Mouse (Mus musculus) adrenal gland, postnatal 36 days (tissue): ENCODE measurements around the gene Fzd7. TPM values are rescaled to one million over a fixed set of nuclear protein-coding genes. Genes with fewer than 3 reads are reported as not detected.
A peak's percentile ranks its signal among the peaks of the same experiment; 100 is the strongest.

Source experiments
- DNase-seq, 2 experiments: peaks; one replicate each; pipeline ENCODE4 v3.0.0; 2021; ENCODE audit warnings: mixed read lengths in 1 of 2
- total RNA-seq, 2 experiments: library from RNA; stranded (reverse); gene quantifications; 2 replicates each; pipeline ENCODE4 v1.2.3; 2021

Gene Fzd7
- total RNA-seq, 2 experiments from 2014 or later, result 11.2 to 17.7 TPM

DNA sequence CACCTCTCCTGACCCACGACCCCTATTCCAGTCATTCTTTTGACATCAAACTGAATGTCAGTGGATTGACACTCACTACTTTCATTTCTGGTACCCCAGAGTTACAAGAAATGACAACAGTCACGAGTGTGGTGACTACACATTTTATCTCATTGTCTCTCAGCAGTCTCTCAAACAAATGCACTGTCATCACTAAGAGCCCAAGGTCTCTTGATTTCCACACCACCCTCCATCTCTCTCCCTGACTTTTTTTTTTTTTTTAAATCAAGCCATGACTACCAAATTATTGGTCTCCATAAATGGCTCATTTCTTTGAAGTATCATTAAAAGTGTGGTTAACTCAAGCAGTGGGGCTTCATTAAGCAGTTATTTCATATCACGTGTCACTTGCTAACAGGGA, 17.1 kb downstream of the Fzd7 start:
- no peak for DNase-seq

DNA sequence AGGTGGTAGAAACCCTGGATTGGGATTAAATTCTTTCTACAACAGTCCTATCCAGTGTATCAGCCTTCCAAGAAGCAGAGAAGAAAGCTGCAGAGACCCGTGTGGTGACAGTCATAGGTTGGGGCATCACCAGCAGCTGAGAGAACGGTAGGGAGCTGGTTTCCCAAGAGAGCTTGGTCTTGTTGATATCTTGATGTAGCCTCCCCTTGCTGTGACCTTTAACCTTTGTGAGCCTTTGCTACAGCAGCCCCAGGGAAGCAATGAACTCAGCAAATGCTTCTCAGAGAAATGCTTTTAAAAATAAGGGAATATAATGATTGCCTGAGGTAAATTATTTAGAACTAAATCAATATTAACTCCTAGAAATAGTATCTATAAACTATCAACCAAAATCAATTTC, 20.1 kb downstream of the Fzd7 start:
- no peak for DNase-seq

DNA sequence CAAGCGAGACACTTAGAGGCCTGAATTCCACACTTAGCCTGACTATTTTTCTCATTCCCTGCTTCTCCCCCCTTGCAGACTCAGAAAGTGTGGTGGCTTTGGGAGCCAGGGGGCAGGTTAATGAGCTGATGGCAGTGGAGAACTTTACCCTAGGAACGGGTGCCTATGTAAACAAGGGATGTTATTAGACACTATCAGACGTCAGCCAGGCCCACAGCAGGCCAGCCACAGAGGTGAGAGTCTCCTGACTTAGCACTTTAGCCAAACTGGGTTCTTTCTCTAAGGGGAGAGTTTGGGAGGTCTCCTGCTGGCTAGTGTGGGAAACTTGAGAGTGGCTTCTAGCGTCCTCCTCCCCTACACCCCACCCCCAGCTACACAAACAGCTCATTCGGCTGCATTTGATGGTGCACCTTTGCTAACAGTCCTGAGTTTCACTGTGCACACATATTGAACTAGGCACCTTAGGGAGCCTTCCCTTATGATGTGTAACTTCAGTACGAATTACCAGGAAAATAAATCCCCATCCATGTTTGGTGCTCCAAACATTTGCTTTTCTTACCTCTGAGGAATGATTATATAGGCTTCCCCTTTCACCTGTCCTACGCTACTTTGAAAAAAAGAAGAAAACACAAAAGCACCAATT, 21.6 kb downstream of the Fzd7 start:
- no peak for DNase-seq

DNA sequence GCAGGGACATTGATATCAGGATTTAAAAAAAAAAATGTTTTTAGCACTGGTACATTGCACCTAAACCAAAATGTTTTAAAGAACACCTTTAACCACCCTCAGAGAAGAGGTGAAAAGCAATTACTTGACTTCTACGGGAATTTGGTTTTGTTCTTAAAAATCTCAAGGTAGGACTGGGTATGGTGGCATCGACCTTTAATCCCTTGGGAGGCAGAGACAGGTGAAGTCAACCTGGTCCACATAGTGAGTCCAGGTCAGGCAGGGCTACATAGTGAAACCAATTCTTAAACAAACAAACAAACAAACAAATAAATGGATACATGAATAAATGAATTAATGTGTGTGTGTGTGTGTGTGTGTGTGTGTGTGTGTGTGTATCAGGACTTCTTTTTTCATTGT, 22.1 kb downstream of the Fzd7 start:
- no peak for DNase-seq

DNA sequence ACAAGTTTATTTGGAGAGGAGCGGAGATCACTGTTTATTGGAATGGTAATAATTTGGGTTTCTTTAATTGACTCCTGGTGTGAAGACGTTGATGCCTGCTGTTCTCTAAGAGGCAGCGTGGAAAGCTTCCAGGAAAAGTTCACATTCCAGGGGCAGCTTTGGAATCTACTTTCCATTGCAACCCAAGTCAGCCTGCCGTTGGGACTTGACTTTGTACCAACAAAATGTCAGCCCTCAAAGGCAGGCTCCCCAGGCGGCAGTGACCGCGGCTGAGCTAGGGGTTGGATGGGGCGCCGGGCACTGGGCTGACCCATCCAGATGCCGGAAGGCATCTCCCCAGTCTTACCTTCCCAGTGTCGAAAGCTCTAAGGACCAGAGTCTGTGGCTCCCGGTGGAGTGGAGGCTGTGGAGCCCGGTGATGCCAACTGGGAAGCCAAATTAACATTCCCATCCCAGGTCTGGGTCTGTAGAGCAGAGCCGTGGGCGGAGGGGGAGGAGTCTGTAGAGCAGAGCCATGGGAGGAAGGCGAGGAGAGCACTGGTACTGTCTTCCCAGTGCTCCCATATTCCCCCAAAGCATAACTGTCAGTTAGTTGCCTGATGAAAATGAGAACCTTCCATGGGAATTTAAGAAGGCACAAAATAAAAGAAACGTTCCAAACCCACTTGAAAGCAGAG, 26.4 kb downstream of the Fzd7 start:
- no peak for DNase-seq

DNA sequence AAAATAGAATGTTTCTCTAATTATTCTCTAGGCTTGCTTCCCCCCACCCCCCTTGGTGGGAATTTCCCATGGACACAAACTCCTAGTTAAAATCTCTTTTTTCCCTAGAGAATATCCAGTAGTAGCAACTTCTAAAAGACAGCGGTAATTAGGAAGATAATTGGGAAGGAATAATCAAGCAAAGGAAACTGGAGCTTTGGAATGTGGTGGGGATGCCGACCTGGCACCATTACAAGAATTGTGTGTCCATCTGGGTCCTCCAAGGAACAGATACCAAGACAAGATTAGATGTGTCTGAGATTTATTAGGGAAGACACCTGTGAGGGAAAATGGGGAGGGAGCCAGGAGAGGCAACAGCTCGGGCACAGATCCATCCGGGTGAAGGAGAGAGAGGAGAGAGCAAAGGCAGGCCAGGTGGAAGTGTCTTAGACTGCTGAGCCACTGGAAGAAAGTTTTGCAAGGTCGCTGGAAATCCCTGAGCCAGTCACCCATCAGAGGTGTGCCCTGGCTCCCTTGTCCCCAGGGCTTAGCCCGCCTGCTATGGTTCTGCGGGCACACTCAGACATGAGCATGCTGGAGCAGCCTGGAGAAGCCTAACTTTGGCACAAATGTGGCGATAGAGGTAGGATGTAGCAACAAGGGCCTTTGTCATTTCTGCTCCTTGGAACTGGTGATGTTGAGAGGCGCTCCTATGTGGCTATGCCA, 29.5 kb downstream of the Fzd7 start:
- DNase-seq, result no peak

DNA sequence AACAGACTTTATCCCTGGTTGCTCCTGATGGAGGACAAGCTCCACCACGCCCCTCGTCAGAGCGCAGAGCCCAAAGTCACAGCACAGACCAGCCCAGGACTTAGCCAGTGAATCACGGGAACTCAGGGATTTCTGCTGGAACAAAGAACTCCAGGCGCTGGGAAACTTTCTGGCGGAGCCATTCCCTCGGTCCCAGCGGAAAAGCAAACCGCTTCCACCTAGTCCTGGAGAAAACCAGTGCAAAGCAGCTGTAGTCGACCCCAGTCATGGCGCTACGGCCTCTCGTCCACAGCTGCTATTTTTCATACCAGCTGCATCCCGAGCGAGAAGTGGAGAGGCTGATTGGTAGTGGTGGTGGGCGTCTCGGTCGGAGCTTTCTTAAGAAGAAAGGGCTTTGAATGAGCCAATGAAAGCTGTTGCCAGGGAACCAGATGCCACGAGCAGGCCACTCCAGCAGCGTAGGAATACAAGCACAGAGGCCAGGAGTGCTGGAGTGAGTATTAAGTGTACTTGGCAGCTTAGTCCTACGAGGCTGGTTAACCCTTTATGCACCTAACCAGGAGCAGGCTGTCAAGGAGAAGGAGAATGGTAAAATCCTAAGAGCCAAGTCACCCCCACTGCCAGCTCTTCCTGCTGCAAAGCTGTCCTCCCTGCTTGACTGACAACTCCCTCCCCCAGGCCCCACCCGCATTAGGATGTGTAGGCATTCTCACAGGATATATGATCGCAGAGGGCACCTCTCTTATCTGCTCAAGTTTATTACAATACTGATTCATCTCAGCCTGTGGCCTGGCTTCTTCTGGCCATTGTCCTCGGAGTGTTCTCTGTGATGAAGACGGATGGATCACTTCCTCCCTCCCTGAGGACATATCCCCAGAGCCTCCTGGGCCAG, 34.0 kb downstream of the Fzd7 start, which contains the start of gene Gm973:
Gene Gm973 (plus strand): TSS at position 239 of the 892 bp plus-strand sequence.
- peak in 1 of 2 experiments; percentile 29 for DNase-seq

DNA sequence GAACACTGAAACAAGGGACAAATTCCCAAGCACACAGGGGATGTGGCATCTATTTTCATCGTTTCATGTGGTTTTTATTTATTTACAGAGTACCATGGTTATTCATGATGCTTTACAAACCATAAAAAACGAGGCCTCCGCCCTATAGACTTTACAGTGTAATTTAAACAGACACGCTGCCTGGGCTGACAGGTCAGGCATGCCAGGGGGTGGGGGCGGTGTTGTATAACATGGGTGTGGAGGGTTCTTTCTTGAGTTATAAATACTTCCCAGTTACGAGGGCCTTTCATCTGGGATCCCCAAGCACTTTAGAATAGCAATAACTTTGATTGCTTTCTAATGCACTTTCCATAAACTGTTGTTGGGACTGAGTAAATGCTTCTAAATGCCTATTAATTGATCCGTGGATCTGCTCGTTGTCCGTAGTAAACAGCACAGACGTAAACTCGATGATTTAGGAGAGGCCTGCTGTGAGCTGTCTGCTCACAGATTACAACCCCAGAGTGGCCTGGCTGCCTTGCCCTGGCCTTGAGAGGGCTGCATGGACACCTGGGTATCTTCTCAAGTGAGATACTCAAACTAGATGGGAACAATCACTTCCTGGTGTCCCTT, 38.1 kb downstream of the Fzd7 start:
- DNase-seq, result no peak

DNA sequence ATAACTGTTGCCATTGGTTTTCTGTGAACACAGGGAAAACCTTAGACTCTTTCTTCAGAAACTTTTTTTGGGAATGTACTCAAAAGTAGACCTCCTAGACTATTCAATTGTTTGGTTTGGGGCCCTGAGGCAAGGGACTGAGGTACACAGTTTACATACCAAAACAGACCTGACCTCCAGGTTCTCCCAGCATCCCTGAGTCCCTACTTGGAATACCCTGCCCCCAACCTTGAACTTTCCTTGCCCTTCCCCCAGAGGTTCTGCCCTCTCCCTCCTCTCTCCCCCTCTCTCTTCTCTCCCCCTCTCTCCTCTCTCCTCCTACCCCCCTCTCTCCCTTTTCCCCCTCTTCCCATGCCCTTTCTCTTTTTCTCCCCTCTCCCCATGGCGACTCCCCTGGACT, 40.2 kb downstream of the Fzd7 start:
- no peak for DNase-seq

DNA sequence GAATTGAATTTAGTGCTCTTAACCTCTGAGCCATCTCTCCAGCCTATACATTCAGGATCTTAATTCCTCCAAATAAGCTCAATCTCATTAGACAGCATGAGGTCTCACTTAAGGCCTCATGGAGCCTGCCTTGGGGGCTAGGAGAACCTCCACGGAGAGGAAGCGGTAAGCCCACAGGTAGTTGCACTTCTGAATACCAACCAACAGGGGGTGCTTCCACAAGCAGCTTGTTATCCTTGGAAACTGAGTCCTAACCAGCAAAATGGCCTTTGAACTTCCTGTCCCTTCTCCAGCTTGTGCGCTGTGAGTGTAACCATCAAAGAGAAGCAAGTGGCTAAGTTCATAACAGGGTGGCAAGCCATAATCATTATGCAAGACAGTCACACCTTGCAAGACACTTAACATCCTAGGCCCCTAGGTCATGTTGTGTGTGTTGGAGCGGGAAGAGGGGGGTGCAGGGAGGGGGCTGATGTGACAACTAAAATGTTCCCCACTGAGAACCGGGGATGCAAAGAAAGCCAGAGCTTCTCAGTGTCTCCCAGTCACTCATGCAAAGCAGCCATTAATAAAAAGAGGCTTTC, 41.2 kb downstream of the Fzd7 start:
- no peak for DNase-seq

DNA sequence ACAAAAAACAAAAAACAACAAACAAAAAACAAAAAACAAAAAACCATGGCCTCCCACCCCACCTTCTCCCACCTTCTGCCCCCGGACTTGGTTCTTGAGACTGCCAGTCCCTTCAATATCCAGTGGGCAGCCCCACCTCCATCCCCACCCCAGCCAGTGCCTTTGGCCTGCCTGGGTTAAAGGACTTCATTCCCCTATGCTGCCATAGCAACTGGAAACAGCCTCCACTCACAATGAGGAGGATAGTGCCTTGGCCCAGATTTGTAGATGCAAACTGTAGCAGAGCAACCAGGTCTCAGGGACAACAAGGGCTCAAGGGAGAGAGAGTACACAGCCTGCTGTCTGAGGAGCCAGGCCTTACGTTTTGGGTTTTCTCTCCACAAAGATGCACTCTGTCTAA, 41.8 kb downstream of the Fzd7 start:
- peak; percentile 17 to 40 for DNase-seq

DNA sequence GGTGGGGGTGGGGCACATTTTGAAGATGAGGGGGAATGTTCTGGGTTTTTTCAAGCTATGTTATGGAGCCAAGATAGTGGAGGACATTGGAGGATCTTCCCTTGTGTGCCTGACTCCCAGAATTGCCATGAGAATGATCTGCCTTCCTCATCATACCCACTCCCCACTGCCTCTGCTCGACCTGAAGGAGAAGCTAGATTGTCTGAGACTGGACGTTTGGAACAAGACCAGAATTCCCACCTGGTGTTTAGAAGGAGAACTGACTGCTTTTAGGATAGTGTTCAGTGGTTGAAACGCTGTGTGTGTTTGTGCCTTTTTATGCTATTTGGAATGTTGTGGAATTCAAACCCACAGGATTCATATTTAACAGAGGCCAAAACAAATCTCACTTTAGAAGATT, 42.5 kb downstream of the Fzd7 start:
- DNase-seq, result no peak

DNA sequence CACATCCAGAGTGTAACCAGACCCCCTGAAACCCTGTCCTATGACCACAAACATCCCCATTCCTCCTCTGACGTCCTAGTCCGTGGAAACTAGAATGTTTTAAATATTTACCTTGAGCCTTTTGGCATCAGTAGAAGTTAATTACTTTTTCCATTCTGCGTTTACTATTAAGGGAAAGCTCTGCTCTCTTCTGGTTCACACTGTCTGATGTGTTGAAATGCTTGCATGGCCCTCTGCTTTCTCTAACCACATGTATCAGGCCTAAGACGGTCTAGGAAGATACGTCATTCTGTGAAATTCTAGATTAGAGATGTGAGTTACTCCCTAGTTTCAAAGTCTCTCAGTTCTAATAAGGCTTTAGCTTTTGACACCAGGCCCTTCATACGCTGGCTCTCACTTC, 45.0 kb downstream of the Fzd7 start:
- DNase-seq, result no peak

DNA sequence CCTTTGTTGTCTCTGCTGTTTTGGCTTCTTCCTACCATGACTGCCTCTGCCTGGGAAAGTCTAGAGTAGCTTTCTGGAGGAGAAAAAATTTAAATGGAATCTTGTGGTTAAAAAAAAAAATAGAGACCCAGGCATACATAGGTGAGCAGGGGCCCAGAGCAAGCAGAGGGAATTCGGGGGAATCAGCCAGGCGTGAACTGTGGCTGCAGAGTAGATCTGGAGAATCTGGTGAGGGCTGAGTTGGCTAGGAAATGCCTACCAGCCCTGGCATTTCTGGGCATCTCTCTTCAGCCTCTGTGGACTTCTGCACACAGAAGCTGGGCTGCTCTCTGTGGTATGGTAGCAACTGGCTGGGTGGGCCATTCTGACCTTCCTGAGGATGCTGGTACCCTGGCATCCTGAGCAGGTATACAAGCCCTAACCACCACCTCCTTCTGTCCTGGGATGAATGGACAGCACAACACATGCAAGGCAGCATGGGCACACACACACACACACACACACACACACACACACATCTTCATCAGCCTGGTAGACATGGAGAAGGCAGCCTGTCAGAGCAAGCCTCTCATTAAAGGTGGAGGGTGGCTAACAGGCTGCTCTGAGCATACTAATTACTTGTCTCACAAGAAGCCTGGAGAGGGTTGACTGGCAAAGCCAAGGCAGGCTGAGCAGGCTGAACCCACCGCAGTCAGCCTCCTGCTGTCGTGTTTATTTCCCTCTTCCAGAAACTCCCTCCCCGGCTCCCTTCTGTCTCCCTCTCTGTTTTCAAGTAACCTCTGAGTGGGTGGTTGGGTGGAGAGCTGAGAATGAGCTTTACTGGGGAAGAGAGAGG, 53.0 kb downstream of the Fzd7 start:
- DNase-seq, result no peak

Other genes starting within 250 kb of the Fzd7 start
- gene Als2, start 245.2 kb upstream of the Fzd7 start, total RNA-seq, result 10 to 100 TPM; 10.5 to 11.2 TPM
- gene Cdk15, start 225.5 kb upstream of the Fzd7 start, total RNA-seq, result under 1 TPM in 1 of 2 experiments, not detected in 1; 0.20 TPM
- 10 to 100 TPM in 1 of 2 experiments, under 1 TPM in 1; 0.86 to 23.1 TPM for gene Gm973, start 33.8 kb downstream of the Fzd7 start, total RNA-seq
- 100 to 1,000 TPM; 115 to 155 TPM for gene Sumo1, start 188.4 kb downstream of the Fzd7 start, total RNA-seq
- gene Nop58, start 202.5 kb downstream of the Fzd7 start, total RNA-seq, result 100 to 1,000 TPM in 1 of 2 experiments, 10 to 100 TPM in 1; 93.9 to 126 TPM